Mouse (Mus musculus): ENCODE data around the gene Cfap97d1. TPM values are rescaled to one million over a fixed set of nuclear protein-coding genes. Genes with fewer than 3 reads are reported as not detected.

Gene Cfap97d1
- polyA plus RNA-seq, 1 experiment from 2014 or later = not detected

- no peak for TF ChIP-seq CTCF (IDR thresholded peaks at IDR 0.05; ENCODE audit: low read depth)
- no peaks in the 10 kb centered on the region for H3K27me3 ChIP-seq (ENCODE audit: insufficient read depth, low read length)
- WGBS = 1% methylated on average over 67 of the region's 73 CpGs
- DNase-seq (peak; percentile 91), ATAC-seq (ENCODE audit: insufficient read depth) (peak; percentile 92)
- no peaks in the 10 kb centered on the region for H3K9me3 ChIP-seq (ENCODE audit: low read depth, low read length)
- H3K4me3 ChIP-seq (ENCODE audit: low read depth, low read length) = peak overlapping the region; percentile 66
- H3K4me2 ChIP-seq = peak overlapping the region; percentile 97
- H3K9ac ChIP-seq = peak overlapping the region; percentile 62
- no peaks in the 10 kb centered on the region for H3K36me3 ChIP-seq (ENCODE audit: insufficient read depth)
- H3K4me1 ChIP-seq (ENCODE audit: insufficient read depth) = peaks cover 5% of the 10 kb centered on the region; the same call in 1 of the 2 replicates
- peak overlapping the region; percentile 63; the same call in 1 of the 2 replicates for H3K27ac ChIP-seq (ENCODE audit: low read depth)
These were observed 42.7 kb downstream of the Cfap97d1 start for GRCm38 (mm10) chr11:102026694-102027360.

GRCm38 (mm10) chr11:102027361-102028017 lies 43.4 kb downstream of the Cfap97d1 start:
- no peak for TF ChIP-seq CTCF (IDR thresholded peaks at IDR 0.05; ENCODE audit: low read depth)
- Histone ChIP-seq H3K36me3 (ENCODE audit: insufficient read depth) (no peaks in the 10 kb centered on the region), H3K27ac (ENCODE audit: low read depth) (no peak overlapping the region), H3K4me2 (peak overlapping the region; percentile 97), H3K27me3 (ENCODE audit: insufficient read depth, low read length) (no peaks in the 10 kb centered on the region), H3K9me3 (ENCODE audit: low read depth, low read length) (no peaks in the 10 kb centered on the region), H3K4me1 (ENCODE audit: insufficient read depth) (peaks cover 5% of the 10 kb centered on the region; the same call in 1 of the 2 replicates), H3K4me3 (ENCODE audit: low read depth, low read length) (peak overlapping the region; percentile 66), H3K9ac (peak overlapping the region; percentile 62)
- peak; percentile 15 for DNase-seq
- 7% methylated on average over 12 of the region's 12 CpGs for WGBS
- no peak for ATAC-seq (ENCODE audit: insufficient read depth)

- TF ChIP-seq CTCF (IDR thresholded peaks at IDR 0.05; ENCODE audit: low read depth) = no peak
- peak within 1 kb of the TSS; percentile 62 for H3K9ac ChIP-seq
- ATAC-seq (ENCODE audit: insufficient read depth) = no peak
- peak within 1 kb of the TSS; percentile 97 for H3K4me2 ChIP-seq
- H3K27me3 ChIP-seq (ENCODE audit: insufficient read depth, low read length) = no peaks in the 10 kb centered on the region
- H3K9me3 ChIP-seq (ENCODE audit: low read depth, low read length) = no peaks in the 10 kb centered on the region
- H3K27ac ChIP-seq (ENCODE audit: low read depth) = no peak within 1 kb of the TSS
- H3K4me1 ChIP-seq (ENCODE audit: insufficient read depth) = peaks cover 5% of the 10 kb centered on the region; the same call in 1 of the 2 replicates
- H3K4me3 ChIP-seq (ENCODE audit: low read depth, low read length) = peak within 1 kb of the TSS; percentile 66
- WGBS = 58% methylated on average over 6 of the region's 6 CpGs
- no peaks in the 10 kb centered on the region for H3K36me3 ChIP-seq (ENCODE audit: insufficient read depth)
- no peak for DNase-seq
These were observed 44.2 kb downstream of the Cfap97d1 start, which contains the start of gene Mpp3 for GRCm38 (mm10) chr11:102028087-102028816. TSS of gene Mpp3 (minus strand) at chr11:102028461.

- Histone ChIP-seq H3K27ac (ENCODE audit: low read depth) (no peak overlapping the region), H3K36me3 (ENCODE audit: insufficient read depth) (no peaks in the 10 kb centered on the region), H3K27me3 (ENCODE audit: insufficient read depth, low read length) (no peaks in the 10 kb centered on the region), H3K4me3 (ENCODE audit: low read depth, low read length) (no peak overlapping the region), H3K4me1 (ENCODE audit: insufficient read depth) (peaks cover 5% of the 10 kb centered on the region; the same call in 1 of the 2 replicates), H3K4me2 (no peak overlapping the region), H3K9me3 (ENCODE audit: low read depth, low read length) (no peaks in the 10 kb centered on the region), H3K9ac (no peak overlapping the region)
- no peak for TF ChIP-seq CTCF (IDR thresholded peaks at IDR 0.05; ENCODE audit: low read depth)
- DNase-seq (no peak), ATAC-seq (ENCODE audit: insufficient read depth) (no peak)
- 68% methylated on average over 4 of the region's 4 CpGs for WGBS
These were observed 45.2 kb downstream of the Cfap97d1 start for GRCm38 (mm10) chr11:102029304-102029703.

- Histone ChIP-seq H3K27ac (ENCODE audit: low read depth) (no peak overlapping the region), H3K9ac (no peak overlapping the region), H3K36me3 (ENCODE audit: insufficient read depth) (no peaks in the 10 kb centered on the region), H3K27me3 (ENCODE audit: insufficient read depth, low read length) (no peaks in the 10 kb centered on the region), H3K4me1 (ENCODE audit: insufficient read depth) (peaks cover 5% of the 10 kb centered on the region; the same call in 1 of the 2 replicates), H3K4me2 (no peak overlapping the region), H3K9me3 (ENCODE audit: low read depth, low read length) (no peaks in the 10 kb centered on the region), H3K4me3 (ENCODE audit: low read depth, low read length) (no peak overlapping the region)
- no peak for DNase-seq
- 30% methylated on average over 7 of the region's 7 CpGs for WGBS
- TF ChIP-seq CTCF (IDR thresholded peaks at IDR 0.05; ENCODE audit: low read depth) = no peak
- no peak for ATAC-seq (ENCODE audit: insufficient read depth)
These were observed 45.9 kb downstream of the Cfap97d1 start for GRCm38 (mm10) chr11:102029966-102030365.

- Histone ChIP-seq H3K27me3 (ENCODE audit: insufficient read depth, low read length) (no peaks in the 10 kb centered on the region), H3K9me3 (ENCODE audit: low read depth, low read length) (no peaks in the 10 kb centered on the region), H3K4me3 (ENCODE audit: low read depth, low read length) (no peak overlapping the region), H3K9ac (no peak overlapping the region), H3K4me2 (no peak overlapping the region), H3K4me1 (ENCODE audit: insufficient read depth) (peaks cover 3% of the 10 kb centered on the region; the same call in 1 of the 2 replicates), H3K36me3 (ENCODE audit: insufficient read depth) (no peaks in the 10 kb centered on the region), H3K27ac (ENCODE audit: low read depth) (no peak overlapping the region)
- TF ChIP-seq CTCF (IDR thresholded peaks at IDR 0.05; ENCODE audit: low read depth) = no peak
- DNase-seq (no peak), ATAC-seq (ENCODE audit: insufficient read depth) (no peak)
- WGBS = 78% methylated on average over 7 of the region's 7 CpGs
These were observed 47.1 kb downstream of the Cfap97d1 start for GRCm38 (mm10) chr11:102031149-102031548.

Measured in lung, embryonic 14.5 days (tissue).